Mouse (Mus musculus): Measurements from ENCODE around the gene Fam189a2.

Fam189a2 gene

GRCm38 (mm10) chr19:24025876-24026275 lies 4.9 kb downstream of the Fam189a2 start:
- DNase-seq (ENCODE audit: low read depth, low spot score), result no peak

- DNase-seq (ENCODE audit: low read depth, low spot score), result no peak
Observed at GRCm38 (mm10) chr19:24024667-24025066, 6.2 kb downstream of the Fam189a2 start.

- DNase-seq (ENCODE audit: low read depth, low spot score), result no peak
Observed at GRCm38 (mm10) chr19:24024131-24024530, 6.7 kb downstream of the Fam189a2 start.

GRCm38 (mm10) chr19:24023351-24023750 lies 7.5 kb downstream of the Fam189a2 start:
- DNase-seq (ENCODE audit: low read depth, low spot score), result no peak

GRCm38 (mm10) chr19:24022771-24023170 lies 8.0 kb downstream of the Fam189a2 start:
- DNase-seq (ENCODE audit: low read depth, low spot score), result no peak

- no peak for DNase-seq (ENCODE audit: low read depth, low spot score)
Observed at GRCm38 (mm10) chr19:24022301-24022700, 8.5 kb downstream of the Fam189a2 start.

- DNase-seq (ENCODE audit: low read depth, low spot score), result no peak
Observed at GRCm38 (mm10) chr19:24020736-24021135, 10.1 kb downstream of the Fam189a2 start.

- DNase-seq (ENCODE audit: low read depth, low spot score), result no peak
Observed at GRCm38 (mm10) chr19:24019609-24020008, 11.2 kb downstream of the Fam189a2 start.

GRCm38 (mm10) chr19:24018396-24018795 lies 12.4 kb downstream of the Fam189a2 start:
- no peak for DNase-seq (ENCODE audit: low read depth, low spot score)

GRCm38 (mm10) chr19:24017892-24018291 lies 12.9 kb downstream of the Fam189a2 start:
- DNase-seq (ENCODE audit: low read depth, low spot score), result no peak

- DNase-seq (ENCODE audit: low read depth, low spot score), result no peak
Observed at GRCm38 (mm10) chr19:24017427-24017826, 13.4 kb downstream of the Fam189a2 start.

GRCm38 (mm10) chr19:24016706-24017386 lies 14.0 kb downstream of the Fam189a2 start:
- DNase-seq (ENCODE audit: low read depth, low spot score), result no peak

- no peak for DNase-seq (ENCODE audit: low read depth, low spot score)
Observed at GRCm38 (mm10) chr19:24013241-24013640, 17.6 kb downstream of the Fam189a2 start.

- no peak for DNase-seq (ENCODE audit: low read depth, low spot score)
Observed at GRCm38 (mm10) chr19:24012479-24012878, 18.3 kb downstream of the Fam189a2 start.

GRCm38 (mm10) chr19:24007638-24008360 lies 23.0 kb downstream of the Fam189a2 start:
- no peak for DNase-seq (ENCODE audit: low read depth, low spot score)

GRCm38 (mm10) chr19:24007002-24007637 lies 23.7 kb downstream of the Fam189a2 start:
- no peak for DNase-seq (ENCODE audit: low read depth, low spot score)

GRCm38 (mm10) chr19:23995766-23996399 lies 34.9 kb downstream of the Fam189a2 start:
- no peak for DNase-seq (ENCODE audit: low read depth, low spot score)

- DNase-seq (ENCODE audit: low read depth, low spot score), result no peak
Observed at GRCm38 (mm10) chr19:23988166-23988565, 42.7 kb downstream of the Fam189a2 start.

- DNase-seq (ENCODE audit: low read depth, low spot score), result no peak
Observed at GRCm38 (mm10) chr19:23987291-23987690, 43.5 kb downstream of the Fam189a2 start.

GRCm38 (mm10) chr19:23984186-23984585 lies 46.6 kb downstream of the Fam189a2 start:
- DNase-seq (ENCODE audit: low read depth, low spot score), result no peak

GRCm38 (mm10) chr19:23980598-23980997 lies 50.2 kb downstream of the Fam189a2 start:
- peak; percentile 91 for DNase-seq (ENCODE audit: low read depth, low spot score)

- DNase-seq (ENCODE audit: low read depth, low spot score), result no peak
Observed at GRCm38 (mm10) chr19:23977901-23978443, 52.8 kb downstream of the Fam189a2 start.

Data from telencephalon, adult 2 months (tissue).